Mouse (Mus musculus) heart, embryonic 14.5 days (tissue): ENCODE results near the gene Plekha7. TPM values are rescaled to one million over a fixed set of nuclear protein-coding genes. Genes with fewer than 3 reads are reported as not detected.

Experiments used
- ATAC-seq: fragments of 200-750 bp; cut with Nextera tagmentation; 2 replicates; pipeline ENCODE4 v1.8.0; 2017; ENCODE audit warnings: low read depth, moderate TSS enrichment; ENCODE audit not compliant: insufficient number of reproducible peaks, insufficient read depth, low FRiP score
- H3K27ac ChIP-seq, 2 experiments: fragments of 200-500 bp in 1 of 2; fragments of 300-500 bp in 1 of 2; sonication (generic) in 1 of 2; replicated peaks in 1 of 2; 2 replicates each; pipeline ENCODE4 v1.5.1; 2012 to 2014; ENCODE audit warnings: low read depth in 2 of 2, low read length in 2 of 2, control low read depth in 1 of 2, mild to moderate bottlenecking in 1 of 2, mixed read lengths in 1 of 2; ENCODE audit not compliant: control insufficient read depth in 1 of 2, insufficient read depth in 1 of 2
- H3K27me3 ChIP-seq: fragments of 300-500 bp; sonication (generic); 2 replicates; pipeline ENCODE4 v1.6.1; 2014; ENCODE audit warnings: mild to moderate bottlenecking, low read length, control low read depth; ENCODE audit not compliant: control insufficient read depth, insufficient read depth
- H3K36me3 ChIP-seq: fragments of 300-500 bp; sonication (generic); 2 replicates; pipeline ENCODE4 v1.6.1; 2014; ENCODE audit warnings: mild to moderate bottlenecking, control low read depth, low read length, mixed read lengths; ENCODE audit not compliant: control insufficient read depth, insufficient read depth
- H3K4me1 ChIP-seq, 2 experiments: fragments of 200-500 bp in 1 of 2; fragments of 300-500 bp in 1 of 2; sonication (generic) in 1 of 2; 2 replicates each; pipeline ENCODE4 v1.6.1; 2012 to 2014; ENCODE audit warnings: low read length in 2 of 2, control low read depth in 1 of 2, mixed read lengths in 1 of 2; ENCODE audit not compliant: control insufficient read depth in 2 of 2, insufficient read depth in 2 of 2
- H3K4me2 ChIP-seq: fragments of 300-500 bp; sonication (generic); 2 replicates; pipeline ENCODE4 v1.6.1; 2014; ENCODE audit warnings: mild to moderate bottlenecking, low read length
- H3K4me3 ChIP-seq, 2 experiments: fragments of 200-500 bp in 1 of 2; fragments of 300-500 bp in 1 of 2; sonication (generic) in 1 of 2; 2 replicates each; pipeline ENCODE4 v1.5.1; 2012 to 2014; ENCODE audit warnings: low read length in 2 of 2, mild to moderate bottlenecking in 2 of 2, control low read depth in 1 of 2, low read depth in 1 of 2, moderate library complexity in 1 of 2; ENCODE audit not compliant: control insufficient read depth in 1 of 2, insufficient read depth in 1 of 2
- H3K9ac ChIP-seq: fragments of 300-500 bp; sonication (generic); 2 replicates; pipeline ENCODE4 v1.6.1; 2014; ENCODE audit warnings: mild to moderate bottlenecking, low read length
- H3K9me3 ChIP-seq: fragments of 300-500 bp; sonication (generic); 2 replicates; pipeline ENCODE4 v1.6.1; 2016; ENCODE audit warnings: low read length, control low read depth; ENCODE audit not compliant: control insufficient read depth
- WGBS: fragments of 180-500 bp; shearing (Covaris S2); extraction: QIAGEN DNeasy Blood & Tissue Kit; methylation state at CpG from one replicate; pipeline ENCODE4 v1.1.7; 2014; 5-methylcytosine and 5-hydroxymethylcytosine counted together
- polyA plus RNA-seq: library from polyadenylated mRNA; unstranded; fragments of >200 nt; fragmentation: Nextera tagmentation; extraction: Ambion mirVana; gene quantifications from 2 replicates; pipeline ENCODE4 v1.2.1, GENCODE M21; 2014

Gene Plekha7
- polyA plus RNA-seq, 1 experiment from 2014 or later: 26.1 TPM

DNA sequence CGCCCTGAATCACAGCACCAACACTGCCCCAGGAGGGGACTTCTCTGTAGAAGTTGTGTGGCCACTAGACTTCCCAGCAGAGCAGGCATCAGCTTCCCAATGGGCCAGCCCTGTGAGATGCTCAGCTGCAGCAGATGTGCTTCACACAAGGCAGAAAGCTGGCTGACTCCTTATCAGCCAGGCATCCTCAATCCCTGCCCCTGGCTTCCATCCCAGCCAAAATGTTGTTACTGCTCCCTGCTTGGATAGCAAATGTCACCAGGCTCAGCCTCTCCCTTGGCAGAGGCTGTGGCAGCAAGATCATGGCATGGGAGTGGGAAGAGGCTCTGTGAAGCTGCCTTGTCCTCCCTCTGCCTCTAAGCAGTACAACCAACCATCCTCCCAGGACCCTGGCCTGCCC is 125.7 kb downstream of the Plekha7 start:
- peak; percentile 37; the same call in 1 of the 2 replicates for ATAC-seq
- peaks cover 45 to 65% of the 10 kb centered on the region in 2 experiments for H3K4me1 ChIP-seq
- WGBS: 48% methylated on average over 1 of the region's 1 CpGs

DNA sequence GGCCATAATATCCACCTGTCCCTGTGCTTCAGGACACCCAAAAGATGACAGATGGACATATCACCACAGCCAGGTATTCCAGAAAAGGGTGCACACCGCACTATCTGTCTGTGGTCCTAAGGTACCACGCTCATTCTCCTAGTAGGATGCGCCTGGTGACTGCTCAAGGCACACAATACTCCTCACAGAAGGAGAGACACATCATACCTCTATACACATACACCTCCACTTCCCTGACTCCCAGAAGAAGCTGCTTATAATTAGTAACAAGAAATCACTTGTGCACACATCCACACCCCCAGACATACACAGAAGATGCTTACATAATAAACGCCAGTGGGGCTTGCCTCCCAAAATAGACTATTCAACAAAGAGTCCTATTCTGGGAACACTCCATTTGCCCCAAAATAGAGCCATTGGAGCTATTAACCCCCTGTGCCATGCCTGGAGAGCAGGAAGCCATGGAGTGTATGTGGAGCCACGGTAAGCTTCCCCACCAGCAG is 126.7 kb downstream of the Plekha7 start:
- Histone ChIP-seq H3K4me3 (no peak overlapping the region), H3K9me3 (no peaks in the 10 kb centered on the region), H3K27me3 (no peaks in the 10 kb centered on the region), H3K4me2 (peak overlapping the region; percentile 9; the same call in 1 of the 2 replicates), H3K36me3 (peaks cover 27% of the 10 kb centered on the region), H3K27ac (peak overlapping the region in 1 of 2 experiments; percentile 72; a peak in 1 of 4 replicates), H3K4me1 (peaks cover 36 to 56% of the 10 kb centered on the region in 2 experiments), H3K9ac (peak overlapping the region; percentile 18; the same call in 1 of the 2 replicates)
- 74% methylated on average over 5 of the region's 5 CpGs for WGBS
- ATAC-seq: no peak

More for the DNA sequence above, 125.7 kb downstream of the Plekha7 start:
- Histone ChIP-seq H3K9ac (peak overlapping the region; percentile 18; the same call in 1 of the 2 replicates), H3K27me3 (no peaks in the 10 kb centered on the region), H3K36me3 (peaks cover 23% of the 10 kb centered on the region; the same call in 1 of the 2 replicates), H3K9me3 (no peaks in the 10 kb centered on the region), H3K4me3 (no peak overlapping the region), H3K4me2 (no peak overlapping the region), H3K27ac (peak overlapping the region; percentile 1 to 72)

DNA sequence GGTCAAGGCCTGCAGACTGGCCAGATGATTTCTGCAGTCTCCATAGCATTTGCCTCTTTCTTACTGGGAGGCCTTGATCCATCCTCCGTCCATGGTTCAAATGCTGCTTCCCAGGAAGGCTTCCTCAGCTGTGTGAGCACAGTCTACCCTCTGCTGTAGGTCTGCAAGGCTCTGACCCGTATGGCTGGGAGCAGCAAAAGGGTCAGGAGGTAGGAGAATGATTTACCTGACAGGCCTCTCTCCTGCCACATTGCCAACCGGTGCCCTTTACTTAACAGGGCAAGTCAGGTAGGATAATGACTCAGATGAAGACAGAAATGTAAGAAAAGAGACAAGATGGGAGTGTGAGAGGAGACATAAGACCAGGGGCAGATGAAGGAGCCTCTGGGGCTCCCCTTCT is 129.3 kb downstream of the Plekha7 start:
- ATAC-seq: no peak
- Histone ChIP-seq H3K4me2 (no peak overlapping the region), H3K4me1 (peaks cover 21 to 31% of the 10 kb centered on the region in 2 experiments), H3K27ac (no peak overlapping the region), H3K9ac (no peak overlapping the region), H3K4me3 (no peak overlapping the region), H3K9me3 (no peaks in the 10 kb centered on the region), H3K27me3 (no peaks in the 10 kb centered on the region), H3K36me3 (peaks cover 51% of the 10 kb centered on the region)
- WGBS: 88% methylated on average over 3 of the region's 3 CpGs

DNA sequence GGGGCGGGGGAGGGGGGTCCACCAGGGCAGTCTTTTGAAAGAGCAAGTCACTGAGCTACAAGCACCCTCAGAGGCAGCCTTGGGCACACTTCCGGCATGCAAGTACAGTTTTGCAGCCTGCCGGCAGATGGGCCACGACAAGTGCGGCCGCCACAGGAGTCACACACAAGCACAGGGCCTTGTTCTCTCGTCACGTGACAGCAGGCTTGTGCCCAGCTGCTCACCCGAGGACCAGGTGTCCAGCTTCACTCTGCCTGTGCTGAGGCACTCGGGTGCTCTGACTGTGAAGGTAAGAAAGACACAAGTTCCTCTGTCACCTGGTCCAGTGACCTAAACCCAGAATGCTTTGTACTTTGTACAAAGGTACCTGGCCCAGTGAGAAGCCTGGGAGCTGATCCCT is 135.4 kb downstream of the Plekha7 start:
- no peak overlapping the region for H3K4me3 ChIP-seq
- H3K9ac ChIP-seq: no peak overlapping the region
- peaks cover 59% of the 10 kb centered on the region for H3K36me3 ChIP-seq
- H3K9me3 ChIP-seq: no peaks in the 10 kb centered on the region
- WGBS: 75% methylated on average over 10 of the region's 10 CpGs
- no peaks in the 10 kb centered on the region for H3K27me3 ChIP-seq
- H3K4me1 ChIP-seq: peaks cover 9 to 13% of the 10 kb centered on the region in 2 experiments
- no peak overlapping the region for H3K4me2 ChIP-seq
- no peak for ATAC-seq
- no peak overlapping the region for H3K27ac ChIP-seq

DNA sequence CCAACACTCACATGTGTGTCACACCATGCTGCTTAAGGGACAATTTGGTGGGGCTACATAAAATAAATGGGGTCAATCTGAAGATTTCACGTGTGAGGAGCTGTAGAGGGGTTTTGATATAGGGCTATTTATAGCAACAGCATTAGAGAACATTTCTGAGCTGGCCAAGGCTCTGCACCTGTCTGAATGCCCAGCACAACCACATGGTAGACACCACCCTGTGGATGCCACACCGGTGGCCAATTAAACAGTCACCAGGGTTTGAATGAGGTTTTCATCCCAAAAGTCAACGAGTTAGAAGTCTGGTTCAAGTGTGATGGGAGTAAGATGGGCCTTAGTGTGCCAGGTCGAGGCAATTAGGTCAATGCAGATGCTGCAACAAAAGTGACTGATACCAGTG is 138.8 kb downstream of the Plekha7 start:
- no peak overlapping the region for H3K4me3 ChIP-seq
- H3K27me3 ChIP-seq: no peaks in the 10 kb centered on the region
- peaks cover 9 to 13% of the 10 kb centered on the region in 2 experiments for H3K4me1 ChIP-seq
- H3K9ac ChIP-seq: no peak overlapping the region
- H3K4me2 ChIP-seq: no peak overlapping the region
- WGBS: 58% methylated on average over 4 of the region's 4 CpGs
- no peak for ATAC-seq
- H3K27ac ChIP-seq: peak overlapping the region in 1 of 2 experiments; percentile 68; a peak in 1 of 4 replicates
- H3K9me3 ChIP-seq: no peaks in the 10 kb centered on the region
- peaks cover 54% of the 10 kb centered on the region for H3K36me3 ChIP-seq

DNA sequence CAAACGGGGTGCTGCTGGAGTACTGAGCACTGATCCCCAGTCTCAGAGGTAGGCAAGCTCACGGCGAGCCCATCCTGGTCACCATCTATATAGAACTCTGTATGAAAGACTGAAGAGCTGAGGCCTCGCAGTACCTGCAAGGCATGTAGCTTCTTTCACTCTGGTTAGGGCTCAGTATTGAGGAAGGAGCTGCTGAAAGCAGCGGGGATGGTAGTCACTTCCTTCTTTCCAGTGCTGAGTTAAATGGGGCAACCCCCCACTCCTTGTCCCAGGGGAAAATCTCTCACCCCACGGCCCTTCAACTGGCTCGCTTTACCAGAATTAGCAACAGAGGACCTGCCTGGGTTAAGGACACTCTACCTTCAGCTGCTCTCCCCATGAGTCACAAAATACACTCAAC is 140.0 kb downstream of the Plekha7 start:
- Histone ChIP-seq H3K36me3 (peaks cover 62% of the 10 kb centered on the region), H3K4me2 (no peak overlapping the region), H3K4me3 (no peak overlapping the region), H3K9me3 (no peaks in the 10 kb centered on the region), H3K9ac (no peak overlapping the region), H3K27ac (peak overlapping the region; percentile 68 to 70), H3K27me3 (no peaks in the 10 kb centered on the region), H3K4me1 (peaks cover 9 to 13% of the 10 kb centered on the region in 2 experiments)
- ATAC-seq: no peak
- 72% methylated on average over 7 of the region's 7 CpGs for WGBS

DNA sequence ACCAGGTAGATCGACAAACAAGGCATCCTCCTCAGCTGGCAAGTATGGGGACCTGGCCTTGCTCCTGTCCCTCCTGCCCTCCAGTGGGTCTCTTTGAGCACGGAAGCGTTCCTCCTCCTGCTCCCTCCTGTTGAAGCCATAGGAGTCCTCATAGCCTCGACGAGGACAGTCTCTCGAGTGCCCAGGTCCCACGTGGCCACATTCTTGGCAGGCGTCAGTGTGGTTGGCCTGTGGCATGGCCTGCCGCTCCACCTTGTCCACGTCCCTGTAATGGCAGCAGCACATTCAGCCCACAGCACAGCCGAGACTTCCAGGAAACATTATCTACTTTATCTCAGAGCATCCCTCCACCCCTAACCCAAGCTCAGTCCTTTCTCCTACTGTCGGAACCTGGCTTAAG is 143.9 kb downstream of the Plekha7 start:
- WGBS: 66% methylated on average over 12 of the region's 12 CpGs
- no peaks in the 10 kb centered on the region for H3K9me3 ChIP-seq
- ATAC-seq: no peak

DNA sequence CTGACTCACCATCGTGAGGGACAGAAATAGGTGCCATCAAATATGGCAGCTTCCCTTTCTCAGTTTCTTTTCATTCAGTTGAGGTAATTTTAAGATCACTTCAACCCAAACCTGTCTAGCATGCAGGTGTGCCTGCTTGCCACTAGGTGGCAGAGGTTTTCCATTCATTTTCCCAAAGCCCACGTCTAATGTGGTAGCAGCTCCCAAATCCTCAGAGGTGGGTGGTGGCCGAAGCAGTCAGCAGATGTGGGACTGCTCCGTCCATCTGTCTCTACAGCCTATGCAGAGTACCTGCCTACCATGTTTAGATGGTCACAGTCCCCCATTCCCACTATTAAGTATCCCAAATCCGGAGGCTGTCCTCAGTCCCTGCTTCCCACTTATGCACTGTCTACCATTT is 146.6 kb downstream of the Plekha7 start:
- Histone ChIP-seq H3K9me3 (no peaks in the 10 kb centered on the region), H3K4me3 (no peak overlapping the region), H3K9ac (no peak overlapping the region), H3K4me1 (no peaks in the 10 kb centered on the region), H3K36me3 (peaks cover 82% of the 10 kb centered on the region), H3K27ac (no peak overlapping the region), H3K27me3 (0 out of 2 replicates have a peak, but pooled peaks cover 2% of the 10 kb centered on the region), H3K4me2 (no peak overlapping the region)
- ATAC-seq: no peak
- 20% methylated on average over 5 of the region's 5 CpGs for WGBS

More for the DNA sequence above, 143.9 kb downstream of the Plekha7 start:
- Histone ChIP-seq H3K4me2 (no peak overlapping the region), H3K4me1 (peaks cover 7% of the 10 kb centered on the region in 2 experiments), H3K4me3 (no peak overlapping the region), H3K36me3 (peaks cover 67% of the 10 kb centered on the region), H3K27me3 (0 out of 2 replicates have a peak, but pooled peaks cover 2% of the 10 kb centered on the region), H3K27ac (no peak overlapping the region), H3K9ac (no peak overlapping the region)
